Mouse (Mus musculus) C2C12 (cell line): Measurements from ENCODE around the gene Acad11.

Experiments used
- CEBPB ChIP-seq: IDR thresholded peaks from one replicate; pipeline ENCODE4 v1.6.1; 2011; ENCODE audit warnings: low read depth, mild to moderate bottlenecking, control low read depth, moderate library complexity
- CTCF ChIP-seq: IDR thresholded peaks from one replicate; pipeline ENCODE4 v1.5.1; 2011; ENCODE audit not compliant: control insufficient read depth, insufficient read depth, insufficient read length
- MYOD1 ChIP-seq: IDR thresholded peaks from one replicate; pipeline ENCODE4 v1.6.1; 2011; ENCODE audit warnings: low read depth; ENCODE audit not compliant: control insufficient read depth, insufficient read length
- USF1 ChIP-seq: IDR thresholded peaks from one replicate; pipeline ENCODE4 v1.6.1; 2011; ENCODE audit warnings: low read depth, mild to moderate bottlenecking, control low read depth, moderate library complexity

- TF ChIP-seq CTCF (no peak), MYOD1 (no peak), USF1 (no peak), CEBPB (no peak)
These were observed 85.8 kb downstream of the Acad11 start for GRCm38 (mm10) chr9:104148969-104149368.
